Mouse (Mus musculus): ENCODE results near the gene Ciapin1. TPM values are rescaled to one million over a fixed set of nuclear protein-coding genes. Genes with fewer than 3 reads are reported as not detected.

Ciapin1 gene
- total and polyA plus RNA-seq, 2 experiments: 11.9 to 48.9 TPM

DNA sequence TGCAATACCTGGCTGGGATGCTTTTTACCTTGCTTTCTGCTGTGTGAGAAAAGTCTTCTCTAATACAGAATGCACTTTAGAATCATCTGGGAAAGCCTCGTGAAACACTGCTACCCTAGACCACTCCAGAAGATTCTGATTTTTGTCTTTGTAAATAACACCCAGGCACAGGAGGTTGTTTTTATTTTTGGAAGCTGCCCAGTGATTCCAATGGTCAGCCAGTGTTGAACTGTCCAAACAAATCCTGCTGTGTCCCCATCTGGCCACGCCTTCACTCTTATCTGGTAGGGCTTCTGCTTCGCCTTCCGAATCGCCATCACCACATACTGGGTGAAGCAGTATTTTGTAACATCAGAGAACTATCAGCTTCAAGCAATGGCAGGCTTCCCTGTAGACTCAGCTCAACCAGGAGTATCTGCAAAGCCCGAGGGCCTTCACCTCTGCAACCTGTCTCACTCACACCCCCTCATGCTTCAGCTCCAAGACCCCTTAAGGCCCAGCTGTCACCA is 18.4 kb downstream of the Ciapin1 start:
- H3K9ac ChIP-seq (ENCODE audit: low read depth, low read length): no peak overlapping the region
- peak overlapping the region; percentile 59 for H3K27ac ChIP-seq (replicated peaks; ENCODE audit: insufficient read depth, low read depth, low read length)
- 21% methylated on average over 6 of the region's 6 CpGs for WGBS
- H3K36me3 ChIP-seq (ENCODE audit: control insufficient read depth, insufficient read depth, low read length): peaks cover 18% of the 10 kb centered on the region
- H3K4me1 ChIP-seq (ENCODE audit: control insufficient read depth, insufficient read depth, low read length): peaks cover 4% of the 10 kb centered on the region; the same call in 1 of the 2 replicates
- TF ChIP-seq POLR2A (IDR thresholded peaks at IDR 0.05; ENCODE audit: extremely low read depth, insufficient read depth, low read length) (no peak), CTCF (IDR thresholded peaks at IDR 0.05; ENCODE audit: low read depth, low read length) (no peak)
- H3K4me3 ChIP-seq (ENCODE audit: insufficient read depth, low read depth, low read length): no peak overlapping the region
- DNase-seq (ENCODE audit: extremely low read depth, low read depth, low spot score): peak; percentile 91
- H3K27me3 ChIP-seq (ENCODE audit: control insufficient read depth, insufficient read depth, low read length): no peaks in the 10 kb centered on the region
- H3K79me2 ChIP-seq (ENCODE audit: control insufficient read depth, insufficient read depth, low read length): no peaks in the 10 kb centered on the region

DNA sequence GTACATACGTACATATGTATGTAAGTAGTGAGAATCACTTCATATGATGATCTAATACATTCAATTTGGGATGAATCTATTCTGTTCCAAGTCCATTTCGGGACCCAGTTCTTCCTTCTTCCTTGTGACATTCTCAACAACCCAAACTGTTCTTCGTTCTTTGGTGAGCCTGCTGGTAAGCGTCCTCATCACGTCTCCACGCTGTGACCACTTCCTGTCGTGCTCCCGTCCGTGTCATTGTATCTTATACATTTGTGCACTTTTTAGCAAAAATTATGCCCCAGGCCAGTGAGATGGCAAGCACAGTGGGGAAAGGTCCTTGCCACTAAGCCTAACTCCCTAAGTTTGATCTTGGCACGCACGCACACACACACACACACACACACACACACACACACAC is 20.2 kb downstream of the Ciapin1 start:
- H3K9ac ChIP-seq (ENCODE audit: low read depth, low read length): no peak overlapping the region

DNA sequence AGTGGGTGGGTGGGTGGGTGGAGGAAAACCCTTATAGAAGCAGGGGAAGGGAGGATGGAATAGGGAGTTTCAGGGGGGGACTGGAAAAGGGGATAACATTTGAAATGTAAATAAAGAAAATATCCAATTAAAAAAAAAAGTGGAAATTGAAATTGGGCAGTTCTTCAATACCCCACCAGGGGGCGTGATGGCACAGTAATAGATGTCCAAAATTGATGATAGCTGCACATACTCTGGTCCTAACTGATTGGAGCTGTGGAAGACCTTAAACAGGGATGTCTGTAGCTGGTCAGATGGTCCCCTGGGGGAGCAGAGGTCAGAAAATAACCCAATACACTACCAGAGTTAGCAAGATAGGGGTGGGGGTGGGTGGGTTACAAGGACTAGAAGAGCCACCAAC is 23.6 kb downstream of the Ciapin1 start:
- 0% methylated on average over 1 of the region's 1 CpGs for whole genome bisulfite sequencing
- no peaks in the 10 kb centered on the region for H3K36me3 ChIP-seq (ENCODE audit: control insufficient read depth, insufficient read depth, low read length)
- peak; percentile 27 for DNase-seq (ENCODE audit: extremely low read depth, low read depth, low spot score)

More for the DNA sequence above, 20.2 kb downstream of the Ciapin1 start:
- H3K79me2 ChIP-seq (ENCODE audit: control insufficient read depth, insufficient read depth, low read length): no peaks in the 10 kb centered on the region
- H3K27me3 ChIP-seq (ENCODE audit: control insufficient read depth, insufficient read depth, low read length): no peaks in the 10 kb centered on the region
- peaks cover 4% of the 10 kb centered on the region; the same call in 1 of the 2 replicates for H3K4me1 ChIP-seq (ENCODE audit: control insufficient read depth, insufficient read depth, low read length)
- DNase-seq (ENCODE audit: extremely low read depth, low read depth, low spot score): no peak
- H3K36me3 ChIP-seq (ENCODE audit: control insufficient read depth, insufficient read depth, low read length): peaks cover 10% of the 10 kb centered on the region
- no peak overlapping the region for H3K27ac ChIP-seq (replicated peaks; ENCODE audit: insufficient read depth, low read depth, low read length)
- 91% methylated on average over 11 of the region's 11 CpGs for whole genome bisulfite sequencing
- TF ChIP-seq CTCF (IDR thresholded peaks at IDR 0.05; ENCODE audit: low read depth, low read length) (no peak), POLR2A (IDR thresholded peaks at IDR 0.05; ENCODE audit: extremely low read depth, insufficient read depth, low read length) (no peak)
- H3K4me3 ChIP-seq (ENCODE audit: insufficient read depth, low read depth, low read length): no peak overlapping the region

DNA sequence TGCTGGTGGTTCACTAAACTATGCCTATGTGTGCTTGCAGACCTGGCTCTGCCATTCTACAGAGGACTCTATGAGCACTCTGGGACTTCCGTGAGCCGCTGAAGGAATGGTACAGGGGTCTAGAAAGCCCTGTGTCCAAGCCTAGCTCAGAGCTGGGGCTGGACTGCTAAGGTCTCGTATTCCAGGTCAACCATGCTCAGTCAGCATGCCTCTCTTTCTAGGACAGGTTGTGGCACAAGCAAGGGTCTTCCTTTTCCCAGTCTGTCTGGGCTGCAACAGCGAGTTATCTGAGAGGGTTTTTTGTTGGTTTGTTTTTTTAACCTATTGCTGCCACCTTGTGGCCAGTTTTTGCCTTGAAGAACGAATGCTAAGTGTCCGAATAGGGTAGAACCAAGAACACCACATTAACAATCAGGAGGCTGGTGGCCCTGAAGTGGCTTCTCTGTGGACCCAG is 25.5 kb downstream of the Ciapin1 start:
- Histone ChIP-seq H3K36me3 (ENCODE audit: control insufficient read depth, insufficient read depth, low read length) (no peaks in the 10 kb centered on the region), H3K79me2 (ENCODE audit: control insufficient read depth, insufficient read depth, low read length) (no peaks in the 10 kb centered on the region), H3K4me3 (ENCODE audit: insufficient read depth, low read depth, low read length) (no peak overlapping the region), H3K9ac (ENCODE audit: low read depth, low read length) (no peak overlapping the region), H3K4me1 (ENCODE audit: control insufficient read depth, insufficient read depth, low read length) (no peaks in the 10 kb centered on the region), H3K27ac (replicated peaks; ENCODE audit: insufficient read depth, low read depth, low read length) (no peak overlapping the region), H3K27me3 (ENCODE audit: control insufficient read depth, insufficient read depth, low read length) (no peaks in the 10 kb centered on the region)
- peak; percentile 59 for DNase-seq (ENCODE audit: extremely low read depth, low read depth, low spot score)
- WGBS: 31% methylated on average over 6 of the region's 6 CpGs
- TF ChIP-seq POLR2A (IDR thresholded peaks at IDR 0.05; ENCODE audit: extremely low read depth, insufficient read depth, low read length): no peak
- peak; percentile 48 for TF ChIP-seq CTCF (IDR thresholded peaks at IDR 0.05; ENCODE audit: low read depth, low read length)

More for the DNA sequence above, 23.6 kb downstream of the Ciapin1 start:
- TF ChIP-seq POLR2A (IDR thresholded peaks at IDR 0.05; ENCODE audit: extremely low read depth, insufficient read depth, low read length) (no peak), CTCF (IDR thresholded peaks at IDR 0.05; ENCODE audit: low read depth, low read length) (peak; percentile 38; the same call in 1 of the 2 replicates)
- H3K4me1 ChIP-seq (ENCODE audit: control insufficient read depth, insufficient read depth, low read length): no peaks in the 10 kb centered on the region
- H3K27ac ChIP-seq (replicated peaks; ENCODE audit: insufficient read depth, low read depth, low read length): no peak overlapping the region
- H3K79me2 ChIP-seq (ENCODE audit: control insufficient read depth, insufficient read depth, low read length): no peaks in the 10 kb centered on the region
- H3K4me3 ChIP-seq (ENCODE audit: insufficient read depth, low read depth, low read length): no peak overlapping the region
- no peaks in the 10 kb centered on the region for H3K27me3 ChIP-seq (ENCODE audit: control insufficient read depth, insufficient read depth, low read length)
- H3K9ac ChIP-seq (ENCODE audit: low read depth, low read length): no peak overlapping the region

DNA sequence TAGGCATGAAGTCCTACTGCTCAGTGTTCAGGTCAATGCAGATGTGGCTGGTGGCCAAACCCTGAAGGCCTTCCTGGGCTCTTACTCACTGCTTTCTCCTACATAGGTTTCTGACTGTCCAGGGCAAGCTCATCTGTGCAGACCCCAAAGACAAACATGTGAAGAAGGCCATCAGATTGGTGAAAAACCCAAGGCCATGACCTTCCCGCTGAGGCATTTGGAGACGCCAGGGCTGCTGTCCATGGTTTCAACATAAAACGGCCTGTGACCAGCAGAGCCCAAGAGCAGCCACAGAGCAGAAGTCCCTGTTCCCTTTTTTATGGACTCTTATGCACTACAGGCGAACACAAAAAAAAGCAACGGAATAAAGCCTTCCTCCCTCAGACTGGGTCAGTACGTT is 26.5 kb downstream of the Ciapin1 start:
- DNase-seq (ENCODE audit: extremely low read depth, low read depth, low spot score): peak; percentile 22

DNA sequence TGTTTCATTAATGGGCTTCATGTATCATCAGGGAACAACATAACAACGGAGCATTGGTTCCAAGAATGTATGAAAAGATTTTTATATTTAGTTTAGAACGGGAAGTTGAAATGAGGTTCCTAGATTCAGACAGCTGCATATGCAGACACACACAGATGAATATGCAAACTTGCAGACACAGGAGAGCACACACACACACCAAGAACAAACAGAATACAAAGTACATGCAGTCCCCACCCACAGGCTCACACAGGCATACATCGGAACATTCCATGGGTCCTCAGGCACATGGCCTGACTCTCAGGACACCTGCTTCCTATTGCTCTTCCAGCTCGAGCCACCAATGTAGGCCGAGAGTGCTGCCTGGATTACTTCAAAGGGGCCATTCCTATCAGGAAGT is 27.3 kb downstream of the Ciapin1 start:
- 75% methylated on average over 5 of the region's 5 CpGs for WGBS
- no peaks in the 10 kb centered on the region for H3K79me2 ChIP-seq (ENCODE audit: control insufficient read depth, insufficient read depth, low read length)
- no peaks in the 10 kb centered on the region for H3K36me3 ChIP-seq (ENCODE audit: control insufficient read depth, insufficient read depth, low read length)
- H3K27ac ChIP-seq (replicated peaks; ENCODE audit: insufficient read depth, low read depth, low read length): no peak overlapping the region
- TF ChIP-seq CTCF (IDR thresholded peaks at IDR 0.05; ENCODE audit: low read depth, low read length) (no peak), POLR2A (IDR thresholded peaks at IDR 0.05; ENCODE audit: extremely low read depth, insufficient read depth, low read length) (no peak)
- H3K4me1 ChIP-seq (ENCODE audit: control insufficient read depth, insufficient read depth, low read length): no peaks in the 10 kb centered on the region
- H3K4me3 ChIP-seq (ENCODE audit: insufficient read depth, low read depth, low read length): no peak overlapping the region
- H3K27me3 ChIP-seq (ENCODE audit: control insufficient read depth, insufficient read depth, low read length): no peaks in the 10 kb centered on the region
- H3K9ac ChIP-seq (ENCODE audit: low read depth, low read length): no peak overlapping the region
- no peak for DNase-seq (ENCODE audit: extremely low read depth, low read depth, low spot score)

More for the DNA sequence above, 26.5 kb downstream of the Ciapin1 start:
- Histone ChIP-seq H3K27me3 (ENCODE audit: control insufficient read depth, insufficient read depth, low read length) (no peaks in the 10 kb centered on the region), H3K79me2 (ENCODE audit: control insufficient read depth, insufficient read depth, low read length) (no peaks in the 10 kb centered on the region), H3K27ac (replicated peaks; ENCODE audit: insufficient read depth, low read depth, low read length) (no peak overlapping the region), H3K4me1 (ENCODE audit: control insufficient read depth, insufficient read depth, low read length) (no peaks in the 10 kb centered on the region), H3K36me3 (ENCODE audit: control insufficient read depth, insufficient read depth, low read length) (no peaks in the 10 kb centered on the region), H3K9ac (ENCODE audit: low read depth, low read length) (no peak overlapping the region), H3K4me3 (ENCODE audit: insufficient read depth, low read depth, low read length) (no peak overlapping the region)
- TF ChIP-seq CTCF (IDR thresholded peaks at IDR 0.05; ENCODE audit: low read depth, low read length) (no peak), POLR2A (IDR thresholded peaks at IDR 0.05; ENCODE audit: extremely low read depth, insufficient read depth, low read length) (no peak)
- 76% methylated on average over 6 of the region's 6 CpGs for WGBS

All from liver, adult 2 months (tissue).